Mouse (Mus musculus): ENCODE measurements around the gene Plpp7.

The Plpp7 gene

GRCm38 (mm10) chr2:32102944-32103343 is 7.6 kb downstream of the Plpp7 start:
- no peak for DNase-seq (ENCODE audit: low spot score in 2 of 2)

GRCm38 (mm10) chr2:32103557-32103956 is 8.2 kb downstream of the Plpp7 start:
- no peak for DNase-seq (ENCODE audit: low spot score in 2 of 2)

GRCm38 (mm10) chr2:32104122-32104521 is 8.8 kb downstream of the Plpp7 start:
- DNase-seq (ENCODE audit: low spot score in 2 of 2): peak in 1 of 2 experiments; percentile 51

GRCm38 (mm10) chr2:32105117-32105913 is 10.0 kb downstream of the Plpp7 start:
- no peak for DNase-seq (ENCODE audit: low spot score in 2 of 2)

- no peak for DNase-seq (ENCODE audit: low spot score in 2 of 2)
Measured at GRCm38 (mm10) chr2:32105930-32106329, 10.6 kb downstream of the Plpp7 start.

- no peak for DNase-seq (ENCODE audit: low spot score in 2 of 2)
Measured at GRCm38 (mm10) chr2:32111268-32111667, 15.9 kb downstream of the Plpp7 start.

- DNase-seq (ENCODE audit: low spot score in 2 of 2): no peak
Measured at GRCm38 (mm10) chr2:32112548-32112947, 17.2 kb downstream of the Plpp7 start.

- no peak for DNase-seq (ENCODE audit: low spot score in 2 of 2)
Measured at GRCm38 (mm10) chr2:32115851-32116268, 20.5 kb downstream of the Plpp7 start.

GRCm38 (mm10) chr2:32119802-32120750 is 24.7 kb downstream of the Plpp7 start:
- no peak for DNase-seq (ENCODE audit: low spot score in 2 of 2)

GRCm38 (mm10) chr2:32121150-32121549 is 25.8 kb downstream of the Plpp7 start:
- DNase-seq (ENCODE audit: low spot score in 2 of 2): no peak

- no peak for DNase-seq (ENCODE audit: low spot score in 2 of 2)
Measured at GRCm38 (mm10) chr2:32121785-32122184, 26.5 kb downstream of the Plpp7 start.

- DNase-seq (ENCODE audit: low spot score in 2 of 2): no peak
Measured at GRCm38 (mm10) chr2:32127653-32128535, 32.6 kb downstream of the Plpp7 start.

GRCm38 (mm10) chr2:32128536-32128841 is 33.2 kb downstream of the Plpp7 start:
- no peak for DNase-seq (ENCODE audit: low spot score in 2 of 2)

GRCm38 (mm10) chr2:32129383-32130074 is 34.2 kb downstream of the Plpp7 start:
- DNase-seq (ENCODE audit: low spot score in 2 of 2): no peak

GRCm38 (mm10) chr2:32130435-32130834 is 35.1 kb downstream of the Plpp7 start:
- peak; percentile 73 to 80 for DNase-seq (ENCODE audit: low spot score in 2 of 2)

- DNase-seq (ENCODE audit: low spot score in 2 of 2): no peak
Measured at GRCm38 (mm10) chr2:32131205-32131834, 36.0 kb downstream of the Plpp7 start.

- no peak for DNase-seq (ENCODE audit: low spot score in 2 of 2)
Measured at GRCm38 (mm10) chr2:32131866-32132566, 36.7 kb downstream of the Plpp7 start.

GRCm38 (mm10) chr2:32132567-32132992 is 37.3 kb downstream of the Plpp7 start:
- DNase-seq (ENCODE audit: low spot score in 2 of 2): no peak

- DNase-seq (ENCODE audit: low spot score in 2 of 2): peak; percentile 88 to 90
Measured at GRCm38 (mm10) chr2:32134039-32134438, 38.7 kb downstream of the Plpp7 start.

Data from right cerebral cortex, postnatal 10 days (tissue).